Mouse (Mus musculus) stomach, embryonic 15.5 days (tissue): ENCODE measurements around the gene Ddx41. TPM values are rescaled to one million over a fixed set of nuclear protein-coding genes. Genes with fewer than 3 reads are reported as not detected.

ENCODE experiments used
- ATAC-seq: fragments of 200-750 bp; cut with Nextera tagmentation; 2 replicates; pipeline ENCODE4 v1.8.0; 2017; ENCODE audit warnings: low read depth, moderate number of reproducible peaks, moderate TSS enrichment; ENCODE audit not compliant: insufficient read depth, low FRiP score
- H3K27ac ChIP-seq: fragments of 300-500 bp; sonication (generic); 2 replicates; pipeline ENCODE4 v1.5.1; 2015; ENCODE audit warnings: mild to moderate bottlenecking, inconsistent platforms
- H3K27me3 ChIP-seq: fragments of 300-500 bp; sonication (generic); replicated peaks from 2 replicates; pipeline ENCODE4 v1.6.1; 2015; ENCODE audit warnings: inconsistent platforms
- H3K36me3 ChIP-seq: fragments of 300-500 bp; sonication (generic); 2 replicates; pipeline ENCODE4 v1.6.1; 2015; ENCODE audit warnings: inconsistent platforms
- H3K4me1 ChIP-seq: fragments of 300-500 bp; sonication (generic); 2 replicates; pipeline ENCODE4 v1.6.1; 2015; ENCODE audit warnings: inconsistent platforms
- H3K4me2 ChIP-seq: fragments of 300-500 bp; sonication (generic); 2 replicates; pipeline ENCODE4 v1.6.1; 2015; ENCODE audit warnings: mild to moderate bottlenecking, inconsistent platforms
- H3K4me3 ChIP-seq: fragments of 300-500 bp; sonication (generic); replicated peaks from 2 replicates; pipeline ENCODE4 v1.5.1; 2015; ENCODE audit warnings: inconsistent platforms
- H3K9ac ChIP-seq: fragments of 300-500 bp; sonication (generic); 2 replicates; pipeline ENCODE4 v1.6.1; 2015; ENCODE audit warnings: inconsistent platforms
- H3K9me3 ChIP-seq: fragments of 300-500 bp; sonication (generic); 2 replicates; pipeline ENCODE4 v1.6.1; 2016; ENCODE audit warnings: inconsistent platforms
- WGBS: fragments of 180-500 bp; shearing (Covaris S2); methylation state at CpG from one replicate; pipeline ENCODE4 v1.1.7; 2015; 5-methylcytosine and 5-hydroxymethylcytosine counted together
- polyA plus RNA-seq: library from polyadenylated mRNA; unstranded; fragments of >200 nt; fragmentation: Nextera tagmentation; extraction: Ambion mirVana; gene quantifications from 2 replicates; pipeline ENCODE4 v1.2.1, GENCODE M21; 2015

Ddx41 gene
- polyA plus RNA-seq, 1 experiment from 2014 or later: 52.7 TPM

- no peak overlapping the region for H3K9ac ChIP-seq
- H3K36me3 ChIP-seq: peaks cover 4% of the 10 kb centered on the region; the same call in 1 of the 2 replicates
- H3K9me3 ChIP-seq: no peaks in the 10 kb centered on the region
- H3K27ac ChIP-seq: no peak overlapping the region
- no peak overlapping the region for H3K4me2 ChIP-seq
- no peak for ATAC-seq
- no peaks in the 10 kb centered on the region for H3K27me3 ChIP-seq
- WGBS: 81% methylated on average over 2 of the region's 2 CpGs
- no peak overlapping the region for H3K4me3 ChIP-seq
- peaks cover 12% of the 10 kb centered on the region for H3K4me1 ChIP-seq
These were observed 31.5 kb upstream of the Ddx41 start for GRCm38 (mm10) chr13:55567949-55568348.

GRCm38 (mm10) chr13:55567001-55567400, 30.5 kb upstream of the Ddx41 start:
- no peak for ATAC-seq
- WGBS: 77% methylated on average over 6 of the region's 6 CpGs
- Histone ChIP-seq H3K4me1 (peaks cover 9% of the 10 kb centered on the region), H3K4me2 (no peak overlapping the region), H3K27ac (no peak overlapping the region), H3K27me3 (no peaks in the 10 kb centered on the region), H3K4me3 (no peak overlapping the region), H3K36me3 (peaks cover 4% of the 10 kb centered on the region; the same call in 1 of the 2 replicates), H3K9ac (no peak overlapping the region), H3K9me3 (no peaks in the 10 kb centered on the region)

- Histone ChIP-seq H3K4me2 (no peak overlapping the region), H3K27me3 (no peaks in the 10 kb centered on the region), H3K36me3 (peaks cover 4% of the 10 kb centered on the region; the same call in 1 of the 2 replicates), H3K27ac (no peak overlapping the region), H3K4me3 (no peak overlapping the region), H3K9ac (no peak overlapping the region), H3K4me1 (no peaks in the 10 kb centered on the region), H3K9me3 (no peaks in the 10 kb centered on the region)
- ATAC-seq: no peak
- 81% methylated on average over 7 of the region's 7 CpGs for WGBS
These were observed 26.9 kb upstream of the Ddx41 start for GRCm38 (mm10) chr13:55563266-55563879.

GRCm38 (mm10) chr13:55557499-55557898, 21.0 kb upstream of the Ddx41 start:
- Histone ChIP-seq H3K27ac (no peak overlapping the region), H3K27me3 (no peaks in the 10 kb centered on the region), H3K4me2 (no peak overlapping the region), H3K4me3 (no peak overlapping the region), H3K4me1 (no peaks in the 10 kb centered on the region), H3K36me3 (peaks cover 21% of the 10 kb centered on the region), H3K9ac (no peak overlapping the region), H3K9me3 (no peaks in the 10 kb centered on the region)
- WGBS: 74% methylated on average over 6 of the region's 6 CpGs
- ATAC-seq: no peak

GRCm38 (mm10) chr13:55555921-55556320, 19.5 kb upstream of the Ddx41 start:
- ATAC-seq: no peak
- Histone ChIP-seq H3K4me2 (no peak overlapping the region), H3K9ac (no peak overlapping the region), H3K4me1 (no peaks in the 10 kb centered on the region), H3K9me3 (no peaks in the 10 kb centered on the region), H3K36me3 (peaks cover 31% of the 10 kb centered on the region), H3K4me3 (no peak overlapping the region), H3K27ac (no peak overlapping the region), H3K27me3 (no peaks in the 10 kb centered on the region)
- 87% methylated on average over 9 of the region's 9 CpGs for WGBS

GRCm38 (mm10) chr13:55549061-55549460, 12.6 kb upstream of the Ddx41 start:
- 93% methylated on average over 15 of the region's 15 CpGs for WGBS
- no peak for ATAC-seq

GRCm38 (mm10) chr13:55548426-55548825, 12.0 kb upstream of the Ddx41 start:
- Histone ChIP-seq H3K36me3 (peaks cover 37% of the 10 kb centered on the region), H3K27ac (no peak overlapping the region), H3K4me1 (no peaks in the 10 kb centered on the region), H3K4me2 (no peak overlapping the region), H3K27me3 (no peaks in the 10 kb centered on the region), H3K4me3 (no peak overlapping the region), H3K9me3 (no peaks in the 10 kb centered on the region), H3K9ac (no peak overlapping the region)
- ATAC-seq: no peak
- WGBS: 90% methylated on average over 5 of the region's 5 CpGs

More at GRCm38 (mm10) chr13:55549061-55549460, 12.6 kb upstream of the Ddx41 start:
- H3K4me3 ChIP-seq: no peak overlapping the region
- H3K4me1 ChIP-seq: no peaks in the 10 kb centered on the region
- no peak overlapping the region for H3K9ac ChIP-seq
- no peak overlapping the region for H3K27ac ChIP-seq
- H3K9me3 ChIP-seq: no peaks in the 10 kb centered on the region
- H3K36me3 ChIP-seq: peaks cover 39% of the 10 kb centered on the region
- no peaks in the 10 kb centered on the region for H3K27me3 ChIP-seq
- H3K4me2 ChIP-seq: no peak overlapping the region

GRCm38 (mm10) chr13:55547916-55548315, 11.5 kb upstream of the Ddx41 start:
- 87% methylated on average over 2 of the region's 2 CpGs for WGBS
- no peak overlapping the region for H3K27ac ChIP-seq
- no peaks in the 10 kb centered on the region for H3K9me3 ChIP-seq
- H3K9ac ChIP-seq: no peak overlapping the region
- no peak for ATAC-seq
- no peaks in the 10 kb centered on the region for H3K4me1 ChIP-seq
- H3K36me3 ChIP-seq: peaks cover 42% of the 10 kb centered on the region
- H3K27me3 ChIP-seq: no peaks in the 10 kb centered on the region
- no peak overlapping the region for H3K4me3 ChIP-seq
- no peak overlapping the region for H3K4me2 ChIP-seq

GRCm38 (mm10) chr13:55544792-55545191, 8.3 kb upstream of the Ddx41 start:
- WGBS: 84% methylated on average over 6 of the region's 6 CpGs

GRCm38 (mm10) chr13:55543447-55543846, 7.0 kb upstream of the Ddx41 start:
- Histone ChIP-seq H3K4me2 (no peak overlapping the region), H3K4me3 (no peak overlapping the region), H3K27me3 (no peaks in the 10 kb centered on the region), H3K9me3 (no peaks in the 10 kb centered on the region), H3K36me3 (peaks cover 58% of the 10 kb centered on the region), H3K9ac (no peak overlapping the region), H3K4me1 (no peaks in the 10 kb centered on the region), H3K27ac (no peak overlapping the region)
- 87% methylated on average over 8 of the region's 8 CpGs for WGBS
- no peak for ATAC-seq

More at GRCm38 (mm10) chr13:55544792-55545191, 8.3 kb upstream of the Ddx41 start:
- no peaks in the 10 kb centered on the region for H3K9me3 ChIP-seq
- peaks cover 60% of the 10 kb centered on the region for H3K36me3 ChIP-seq
- H3K27ac ChIP-seq: no peak overlapping the region
- ATAC-seq: peak; percentile 44; the same call in 1 of the 2 replicates
- H3K4me1 ChIP-seq: no peaks in the 10 kb centered on the region
- no peak overlapping the region for H3K4me3 ChIP-seq
- no peak overlapping the region for H3K9ac ChIP-seq
- no peak overlapping the region for H3K4me2 ChIP-seq
- no peaks in the 10 kb centered on the region for H3K27me3 ChIP-seq

- 94% methylated on average over 4 of the region's 4 CpGs for WGBS
- H3K36me3 ChIP-seq: peaks cover 53% of the 10 kb centered on the region
- no peaks in the 10 kb centered on the region for H3K9me3 ChIP-seq
- no peak overlapping the region for H3K9ac ChIP-seq
- no peaks in the 10 kb centered on the region for H3K27me3 ChIP-seq
- no peak overlapping the region for H3K4me3 ChIP-seq
- H3K4me2 ChIP-seq: no peak overlapping the region
- H3K4me1 ChIP-seq: no peaks in the 10 kb centered on the region
- ATAC-seq: no peak
- no peak overlapping the region for H3K27ac ChIP-seq
These were observed 6.4 kb upstream of the Ddx41 start for GRCm38 (mm10) chr13:55542891-55543290.

- 83% methylated on average over 2 of the region's 2 CpGs for WGBS
- Histone ChIP-seq H3K27ac (no peak overlapping the region), H3K4me1 (0 out of 2 replicates have a peak, but pooled peaks cover under 1% of the 10 kb centered on the region), H3K9ac (no peak overlapping the region), H3K4me3 (no peak overlapping the region), H3K36me3 (peaks cover 56% of the 10 kb centered on the region), H3K4me2 (no peak overlapping the region), H3K9me3 (no peaks in the 10 kb centered on the region), H3K27me3 (no peaks in the 10 kb centered on the region)
- ATAC-seq: no peak
These were observed 4.5 kb upstream of the Ddx41 start for GRCm38 (mm10) chr13:55540933-55541332.
